Mouse (Mus musculus) heart, postnatal 0 days (tissue): ENCODE measurements at regions not wholly inside any gene's neighbourhood (a gene's known extent, or its start where the extent isn't known, plus 50 kb on each side); places are given as distances from the start of the nearest gene placed in this dataset.

Experiments used
- CTCF ChIP-seq: IDR thresholded peaks from 2 replicates; pipeline ENCODE4 v1.5.1; 2016; ENCODE audit warnings: antibody characterized with exemption, control low read depth, low read depth
- EP300 ChIP-seq: IDR thresholded peaks from 2 replicates; pipeline ENCODE4 v1.6.1; 2016; ENCODE audit warnings: antibody characterized with exemption, low read depth

DNA sequence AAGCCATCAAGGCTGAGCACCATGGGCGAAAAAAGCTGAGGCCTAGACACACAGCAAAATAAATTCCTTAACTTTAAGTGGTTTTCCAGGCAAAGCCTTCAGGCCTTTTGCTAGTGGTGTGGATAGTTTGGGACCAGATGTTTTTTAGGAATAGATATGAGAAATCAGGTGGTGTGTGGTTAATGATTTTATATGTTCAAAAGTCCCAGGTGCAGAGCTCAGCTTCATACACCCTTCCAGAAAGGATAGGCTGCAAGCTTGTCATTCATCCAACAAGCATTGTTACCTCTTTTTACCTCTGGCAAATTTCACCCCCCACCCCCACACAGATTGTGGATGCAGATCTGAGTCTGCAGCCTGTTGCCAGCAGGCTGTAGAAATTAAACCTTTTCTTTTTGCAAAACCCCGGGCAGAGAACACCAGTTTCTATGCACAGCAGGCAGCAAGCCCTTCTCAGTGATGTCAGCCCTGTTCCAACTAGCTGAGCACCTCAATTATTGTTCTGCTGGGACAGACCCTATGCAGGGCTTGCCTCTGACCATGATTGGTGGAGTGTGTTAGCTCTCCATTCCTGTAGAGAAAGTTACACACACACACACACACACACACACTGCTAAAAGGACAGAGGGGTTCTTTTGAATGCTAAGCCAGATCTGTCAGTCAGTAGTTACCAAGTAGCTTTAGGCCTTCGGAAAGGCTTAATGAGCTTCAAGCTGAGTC is 163.1 kb upstream of the Plxnc1 start:
- no peak for TF ChIP-seq EP300
- no peak for TF ChIP-seq CTCF
